Mouse (Mus musculus): ENCODE measurements around the gene Opn5. TPM values are rescaled to one million over a fixed set of nuclear protein-coding genes. Genes with fewer than 3 reads are reported as not detected.
A peak's percentile ranks its signal among the peaks of the same experiment; 100 is the strongest.

The Opn5 gene
- polyA plus RNA-seq (2012; ENCODE audit: insufficient read depth, insufficient read length, low replicate concordance, missing spikeins): not detected in 2 replicates

GRCm38 (mm10) chr17:42611295-42611694, at the start of gene Opn5:
Opn5 (minus strand) TSS chr17:42611395.
- H3K4me3 ChIP-seq (ENCODE audit: insufficient read depth, low read depth, low read length): no peak within 1 kb of the TSS
- H3K27ac ChIP-seq (ENCODE audit: insufficient read depth, low read depth, low read length): no peak within 1 kb of the TSS
- WGBS: 88% methylated on average over 8 of the region's 8 CpGs
- no peaks in the 10 kb centered on the region for H3K4me1 ChIP-seq (ENCODE audit: control insufficient read depth, insufficient read depth, low read length)
- no peak for TF ChIP-seq POLR2A (IDR thresholded peaks at IDR 0.05; ENCODE audit: insufficient read depth, low read depth, low read length)
- no peak for TF ChIP-seq CTCF (IDR thresholded peaks at IDR 0.05; ENCODE audit: insufficient read depth, low read depth, low read length)

- TF ChIP-seq POLR2A (IDR thresholded peaks at IDR 0.05; ENCODE audit: insufficient read depth, low read depth, low read length): no peak
- peak; percentile 48; the same call in 1 of the 2 replicates for TF ChIP-seq CTCF (IDR thresholded peaks at IDR 0.05; ENCODE audit: insufficient read depth, low read depth, low read length)
- H3K27ac ChIP-seq (ENCODE audit: insufficient read depth, low read depth, low read length): no peak overlapping the region
- 24% methylated on average over 14 of the region's 14 CpGs for WGBS
- H3K4me1 ChIP-seq (ENCODE audit: control insufficient read depth, insufficient read depth, low read length): no peaks in the 10 kb centered on the region
- H3K4me3 ChIP-seq (ENCODE audit: insufficient read depth, low read depth, low read length): no peak overlapping the region
Measured at GRCm38 (mm10) chr17:42658634-42659422, 47.6 kb upstream of the Opn5 start.

GRCm38 (mm10) chr17:42643416-42643815, 32.2 kb upstream of the Opn5 start:
- Histone ChIP-seq H3K27ac (ENCODE audit: insufficient read depth, low read depth, low read length) (no peak overlapping the region), H3K4me1 (ENCODE audit: control insufficient read depth, insufficient read depth, low read length) (no peaks in the 10 kb centered on the region), H3K4me3 (ENCODE audit: insufficient read depth, low read depth, low read length) (no peak overlapping the region)
- 80% methylated on average over 3 of the region's 3 CpGs for WGBS
- no peak for TF ChIP-seq POLR2A (IDR thresholded peaks at IDR 0.05; ENCODE audit: insufficient read depth, low read depth, low read length)
- TF ChIP-seq CTCF (IDR thresholded peaks at IDR 0.05; ENCODE audit: insufficient read depth, low read depth, low read length): no peak

GRCm38 (mm10) chr17:42630206-42630605, 19.0 kb upstream of the Opn5 start:
- no peak overlapping the region for H3K27ac ChIP-seq (ENCODE audit: insufficient read depth, low read depth, low read length)
- no peak for TF ChIP-seq CTCF (IDR thresholded peaks at IDR 0.05; ENCODE audit: insufficient read depth, low read depth, low read length)
- 65% methylated on average over 2 of the region's 2 CpGs for WGBS
- no peaks in the 10 kb centered on the region for H3K4me1 ChIP-seq (ENCODE audit: control insufficient read depth, insufficient read depth, low read length)
- H3K4me3 ChIP-seq (ENCODE audit: insufficient read depth, low read depth, low read length): no peak overlapping the region

- Histone ChIP-seq H3K4me3 (ENCODE audit: insufficient read depth, low read depth, low read length) (no peak overlapping the region), H3K4me1 (ENCODE audit: control insufficient read depth, insufficient read depth, low read length) (no peaks in the 10 kb centered on the region), H3K27ac (ENCODE audit: insufficient read depth, low read depth, low read length) (no peak overlapping the region)
- TF ChIP-seq POLR2A (IDR thresholded peaks at IDR 0.05; ENCODE audit: insufficient read depth, low read depth, low read length): no peak
- no peak for TF ChIP-seq CTCF (IDR thresholded peaks at IDR 0.05; ENCODE audit: insufficient read depth, low read depth, low read length)
- 33% methylated on average over 6 of the region's 6 CpGs for WGBS
Measured at GRCm38 (mm10) chr17:42613043-42613737, 2.0 kb upstream of the Opn5 start.

GRCm38 (mm10) chr17:42608270-42608669, 2.9 kb downstream of the Opn5 start:
- WGBS: 26% methylated on average over 3 of the region's 3 CpGs
- no peak overlapping the region for H3K4me3 ChIP-seq (ENCODE audit: insufficient read depth, low read depth, low read length)

GRCm38 (mm10) chr17:42602829-42603784, 8.1 kb downstream of the Opn5 start:
- Histone ChIP-seq H3K27ac (ENCODE audit: insufficient read depth, low read depth, low read length) (no peak overlapping the region), H3K4me1 (ENCODE audit: control insufficient read depth, insufficient read depth, low read length) (no peaks in the 10 kb centered on the region), H3K4me3 (ENCODE audit: insufficient read depth, low read depth, low read length) (no peak overlapping the region)
- TF ChIP-seq CTCF (IDR thresholded peaks at IDR 0.05; ENCODE audit: insufficient read depth, low read depth, low read length): peak; percentile 94
- no peak for TF ChIP-seq POLR2A (IDR thresholded peaks at IDR 0.05; ENCODE audit: insufficient read depth, low read depth, low read length)
- WGBS: 24% methylated on average over 15 of the region's 15 CpGs

More at GRCm38 (mm10) chr17:42608270-42608669, 2.9 kb downstream of the Opn5 start:
- no peak for TF ChIP-seq POLR2A (IDR thresholded peaks at IDR 0.05; ENCODE audit: insufficient read depth, low read depth, low read length)
- no peak for TF ChIP-seq CTCF (IDR thresholded peaks at IDR 0.05; ENCODE audit: insufficient read depth, low read depth, low read length)
- H3K4me1 ChIP-seq (ENCODE audit: control insufficient read depth, insufficient read depth, low read length): no peaks in the 10 kb centered on the region
- H3K27ac ChIP-seq (ENCODE audit: insufficient read depth, low read depth, low read length): no peak overlapping the region

- H3K4me3 ChIP-seq (ENCODE audit: insufficient read depth, low read depth, low read length): no peak overlapping the region
- 82% methylated on average over 1 of the region's 1 CpGs for WGBS
- H3K27ac ChIP-seq (ENCODE audit: insufficient read depth, low read depth, low read length): no peak overlapping the region
- TF ChIP-seq POLR2A (IDR thresholded peaks at IDR 0.05; ENCODE audit: insufficient read depth, low read depth, low read length): no peak
- no peak for TF ChIP-seq CTCF (IDR thresholded peaks at IDR 0.05; ENCODE audit: insufficient read depth, low read depth, low read length)
- no peaks in the 10 kb centered on the region for H3K4me1 ChIP-seq (ENCODE audit: control insufficient read depth, insufficient read depth, low read length)
Measured at GRCm38 (mm10) chr17:42586486-42586885, 24.7 kb downstream of the Opn5 start.
